Mouse (Mus musculus): Measurements from ENCODE around the gene Gpr173. TPM values are rescaled to one million over a fixed set of nuclear protein-coding genes. Genes with fewer than 3 reads are reported as not detected.

The Gpr173 gene
- 0.97 and 2.1 TPM in 2 replicates for polyA plus RNA-seq (2012; rRNA removed)

DNA sequence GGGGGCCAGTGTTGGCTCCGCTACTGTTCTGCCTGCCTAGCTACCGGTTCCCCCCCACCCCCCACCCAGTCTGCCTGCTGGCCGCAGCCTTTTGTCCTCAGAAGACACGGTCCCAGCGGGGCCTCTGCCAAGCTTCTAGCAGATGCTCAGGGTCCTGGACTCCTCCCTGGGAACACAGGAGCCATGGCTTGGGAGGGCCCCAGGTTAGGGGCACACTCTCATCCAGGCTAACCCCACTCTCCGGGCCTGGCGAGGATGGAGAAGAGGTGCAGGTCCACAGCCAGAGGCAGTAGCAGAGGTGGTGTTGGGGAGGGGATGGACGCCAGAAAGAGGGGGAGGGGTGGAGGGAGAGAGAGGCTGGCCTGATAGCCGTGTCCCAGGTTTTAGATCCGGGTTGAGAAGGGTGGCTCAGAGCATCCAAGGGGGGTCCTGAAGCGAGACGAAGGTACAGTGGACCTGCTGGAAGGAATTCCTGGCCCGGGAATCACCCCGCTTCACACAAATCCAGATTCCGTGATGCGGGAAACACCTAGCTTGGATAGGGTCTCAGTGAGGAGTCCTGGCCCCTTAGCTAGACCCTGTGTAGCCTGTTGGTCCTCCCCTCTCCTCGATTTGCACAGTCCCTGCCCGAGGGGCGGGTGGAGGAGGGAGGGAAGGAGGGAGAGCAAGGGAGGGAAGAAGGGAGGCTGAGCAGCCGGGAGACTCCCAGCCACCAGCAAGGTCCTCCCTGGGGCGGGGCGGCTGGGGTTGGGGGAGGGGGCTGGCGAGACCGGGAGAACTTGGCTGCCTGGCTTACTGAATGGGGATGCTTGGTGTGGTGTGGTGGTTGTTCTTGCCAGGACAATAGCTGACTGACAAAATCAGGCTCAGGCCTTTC lies at the start of gene Gpr173:
Gene Gpr173 (minus strand): TSS at position 308 of the 877 bp plus-strand sequence.

DNA sequence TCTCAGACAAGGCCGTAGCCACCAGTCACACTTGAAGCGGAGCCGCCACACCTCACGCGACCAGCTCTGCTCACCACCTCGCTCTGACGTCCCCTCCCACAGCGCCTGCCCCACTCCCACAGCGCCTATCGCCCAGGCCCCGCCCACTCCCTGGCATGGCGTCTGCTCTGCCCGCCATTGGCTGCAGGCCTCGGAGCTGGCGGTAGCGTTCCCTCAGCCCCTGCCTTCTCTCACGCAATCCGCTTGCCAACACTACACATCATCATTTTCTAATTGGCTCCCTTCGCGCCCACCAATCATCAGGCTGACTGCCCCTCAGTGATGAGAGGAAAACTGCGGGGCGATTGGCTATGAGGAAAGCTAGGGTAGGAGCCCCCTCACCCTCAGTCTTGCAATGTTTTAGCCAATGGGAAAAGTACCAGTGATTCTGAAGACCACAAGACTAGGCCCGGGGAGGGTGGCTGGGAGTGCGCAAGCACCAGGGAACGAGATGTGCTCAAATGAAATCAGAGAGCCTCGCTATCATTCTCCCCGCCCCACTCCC lies 26.1 kb downstream of the Gpr173 start, which contains the start of gene Tspyl2:
Gene Tspyl2 (minus strand): TSS at position 68 of the 544 bp plus-strand sequence.

DNA sequence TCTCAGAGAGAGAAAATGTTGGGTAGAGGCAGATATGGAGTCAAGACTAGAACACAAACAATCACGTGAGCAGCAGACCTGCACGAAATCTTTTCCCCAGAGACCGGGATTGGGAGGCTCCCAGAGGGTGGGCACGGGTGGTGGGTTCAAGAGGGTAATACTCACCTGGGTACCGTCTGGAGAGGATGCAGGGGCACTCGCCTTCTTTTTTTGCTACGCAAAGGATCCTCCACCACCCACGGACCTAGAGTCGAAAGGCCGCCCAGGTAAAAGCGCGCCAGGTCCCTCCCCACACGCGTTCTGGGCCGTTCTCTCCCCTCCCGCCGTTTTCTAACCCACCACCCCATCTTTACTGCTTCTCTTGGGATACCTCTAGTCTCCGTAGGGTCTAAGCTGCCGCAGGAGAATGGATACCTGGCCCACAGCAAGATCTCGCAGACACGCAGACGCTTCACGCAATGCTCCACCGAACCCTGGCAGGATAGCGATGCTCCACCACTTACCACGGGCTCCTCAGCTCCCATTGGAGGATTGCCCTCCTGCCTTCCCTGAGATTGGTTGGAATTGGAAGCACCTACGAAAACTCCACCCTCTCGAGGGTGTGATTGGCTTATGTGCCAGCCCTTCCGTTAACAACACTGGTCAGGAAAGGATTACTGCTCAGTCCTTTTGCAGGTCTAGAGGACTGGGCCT lies 41.4 kb downstream of the Gpr173 start, which contains the start of gene Kantr:
Gene Kantr (minus strand): TSS at position 500 of the 693 bp plus-strand sequence.

Other genes with a start within 250 kb of the Gpr173 start
- 14.6 and 18.3 TPM in 2 replicates for gene Iqsec2, start 224.4 kb downstream of the Gpr173 start, polyA plus RNA-seq (2012; rRNA removed)
- gene Kdm5c, start 135.7 kb downstream of the Gpr173 start, polyA plus RNA-seq (2012; rRNA removed): 77.2 and 111 TPM in 2 replicates
- 2.1 and 2.2 TPM in 2 replicates for gene Kantr, start 41.2 kb downstream of the Gpr173 start, polyA plus RNA-seq (2012; rRNA removed)
- gene Tspyl2, start 26.3 kb downstream of the Gpr173 start, polyA plus RNA-seq (2012; rRNA removed): 9.8 and 13.0 TPM in 2 replicates
- not detected in 2 replicates for gene Cldn34a, start 194.6 kb upstream of the Gpr173 start, polyA plus RNA-seq (2012; rRNA removed)

All from colon, adult 2 months (tissue).